Mouse (Mus musculus) ovary, postnatal 14 days (tissue): Measurements from ENCODE around the gene Zfp784.
"Not testable (repeated sequence)": the region's sequence is repeated elsewhere in the genome, so short reads cannot be mapped to it uniquely, and the experiment has no call there.

ENCODE experiments used
- DNase-seq: peaks from one replicate; pipeline ENCODE4 v3.0.0; 2022; ENCODE audit warnings: low spot score

Gene Zfp784

DNA sequence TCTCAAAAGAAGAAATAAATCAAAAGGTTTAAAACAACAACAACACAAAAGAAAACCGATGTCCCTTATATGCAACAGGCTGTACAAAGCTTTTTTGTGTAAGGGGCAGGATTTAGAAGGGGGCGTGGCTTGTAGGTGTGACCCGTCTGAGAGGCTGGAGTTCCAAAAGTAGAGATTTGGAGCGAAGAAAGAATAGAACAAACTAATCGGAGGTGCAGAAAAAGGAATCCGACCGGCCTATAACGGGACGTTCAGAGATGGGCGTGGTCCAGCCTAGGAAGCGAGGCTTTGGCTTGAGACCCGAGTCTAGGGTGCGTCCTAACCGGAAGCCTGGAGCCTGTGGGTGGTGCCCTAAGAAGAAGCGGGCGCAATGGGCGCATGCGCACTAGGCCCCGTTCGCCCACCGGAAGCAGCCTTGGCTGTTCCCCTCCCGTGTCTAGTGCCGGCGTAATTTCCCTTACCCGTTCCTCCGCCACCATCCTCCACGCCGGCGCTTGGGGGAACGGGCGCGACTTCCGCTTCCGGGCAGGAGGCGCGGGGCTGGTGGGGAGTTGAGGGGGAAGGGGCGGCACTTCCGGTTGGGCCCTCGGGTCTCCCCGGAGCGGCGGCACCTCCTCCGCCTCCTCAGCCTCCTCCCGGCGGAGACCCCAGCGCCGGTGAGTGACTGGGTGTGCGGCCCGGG, 18.1 kb downstream of the Zfp784 start, which contains the start of the genes Zfp865 and Ccdc106:
Gene Zfp865 (plus strand): TSS at position 377 of the 682 bp plus-strand sequence.
Gene Ccdc106 (plus strand): TSS at position 554 of the 682 bp plus-strand sequence.
- peak; percentile 96 for DNase-seq

- DNase-seq = not testable (repeated sequence)
Observed at GRCm38 (mm10) chr7:5019576-5019975, 18.7 kb downstream of the Zfp784 start.

GRCm38 (mm10) chr7:5017931-5018330, 20.3 kb downstream of the Zfp784 start:
- DNase-seq = no peak

GRCm38 (mm10) chr7:5017352-5017751, 20.9 kb downstream of the Zfp784 start:
- DNase-seq = no peak

GRCm38 (mm10) chr7:5016920-5017319, 21.3 kb downstream of the Zfp784 start:
- no peak for DNase-seq

GRCm38 (mm10) chr7:5016057-5016456, 22.2 kb downstream of the Zfp784 start:
- no peak for DNase-seq

- DNase-seq = peak; percentile 86
Observed at GRCm38 (mm10) chr7:5015118-5016001, 22.9 kb downstream of the Zfp784 start, which contains the start of gene Gm44973. Gene Gm44973, plus strand, starts transcription at chr7:5015496.

- peak; percentile 97 for DNase-seq
Observed at GRCm38 (mm10) chr7:5014251-5015117, 23.8 kb downstream of the Zfp784 start, which contains the start of the genes Zfp524 and Fiz1. Gene Zfp524, plus strand, starts transcription at chr7:5014415. Gene Fiz1, minus strand, starts transcription at chr7:5014697.

DNA sequence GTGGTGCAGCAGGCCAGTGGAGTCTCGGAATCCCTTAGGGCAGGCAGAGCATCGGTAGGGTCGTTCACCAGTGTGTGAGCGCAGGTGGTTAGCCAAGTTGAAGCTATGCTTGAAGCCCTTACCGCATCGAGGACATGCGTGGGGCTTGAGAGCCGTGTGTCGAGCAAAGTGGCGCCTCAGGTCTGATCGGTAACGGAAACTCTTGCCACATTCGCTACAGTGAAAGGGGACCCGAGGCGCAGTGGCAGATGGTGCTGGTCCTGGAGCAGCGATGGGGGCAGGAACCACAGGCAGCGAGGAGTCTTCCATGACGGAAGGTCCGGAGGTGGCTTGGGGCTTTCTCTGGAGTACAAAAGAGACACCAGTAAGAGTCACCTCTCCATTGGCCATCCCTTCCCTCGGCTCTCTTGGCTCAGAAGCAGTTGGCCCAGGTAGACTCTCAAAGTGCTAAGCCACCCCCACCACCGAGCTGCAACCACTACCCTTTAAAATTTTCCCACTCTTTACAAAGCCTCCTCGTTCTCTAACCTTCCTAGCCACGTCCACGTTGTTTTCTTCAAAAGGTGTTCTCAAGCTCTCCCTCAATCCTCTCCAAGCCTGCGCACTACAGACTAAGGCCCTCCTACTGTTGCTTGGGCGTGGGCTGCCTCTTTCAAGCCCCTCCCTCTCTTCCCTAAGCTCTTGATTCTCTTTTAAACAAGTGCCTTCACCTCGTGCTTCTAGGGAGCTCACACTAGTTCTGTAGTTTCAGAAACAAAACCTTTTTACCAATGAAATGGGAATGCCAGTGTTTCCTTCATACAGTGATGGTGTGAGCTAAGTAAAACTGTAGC, 25.3 kb downstream of the Zfp784 start:
- no peak for DNase-seq

DNA sequence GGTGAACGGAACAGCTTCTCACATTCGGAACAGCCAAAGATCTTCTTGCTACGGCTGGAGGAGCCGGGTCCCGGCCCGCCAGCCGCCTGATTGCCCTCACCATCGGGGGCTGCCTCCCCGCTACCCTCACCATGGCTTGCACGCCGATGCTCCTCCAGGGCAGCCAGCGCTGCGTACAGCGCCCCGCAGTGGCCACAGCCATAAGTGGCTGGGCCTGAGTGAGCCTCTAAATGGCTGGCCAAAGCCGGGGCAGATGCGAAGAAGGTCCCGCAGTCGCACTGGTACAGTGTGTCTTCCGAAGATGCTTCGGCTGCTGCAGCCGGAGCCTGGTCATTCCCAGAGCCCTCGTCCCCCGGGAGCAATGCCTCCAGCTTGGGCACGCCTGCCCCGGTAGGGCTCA, 30.0 kb downstream of the Zfp784 start:
- no peak for DNase-seq

- not testable (repeated sequence) for DNase-seq
Observed at GRCm38 (mm10) chr7:5002876-5003275, 35.4 kb downstream of the Zfp784 start.

GRCm38 (mm10) chr7:4999876-5000275, 38.4 kb downstream of the Zfp784 start:
- no peak for DNase-seq

GRCm38 (mm10) chr7:4996934-4997333, 41.3 kb downstream of the Zfp784 start:
- no peak for DNase-seq

GRCm38 (mm10) chr7:4996003-4996895, 42.0 kb downstream of the Zfp784 start, which contains the start of gene Zfp579:
Gene Zfp579, minus strand, starts transcription at chr7:4996158.
- DNase-seq = peak; percentile 97

DNA sequence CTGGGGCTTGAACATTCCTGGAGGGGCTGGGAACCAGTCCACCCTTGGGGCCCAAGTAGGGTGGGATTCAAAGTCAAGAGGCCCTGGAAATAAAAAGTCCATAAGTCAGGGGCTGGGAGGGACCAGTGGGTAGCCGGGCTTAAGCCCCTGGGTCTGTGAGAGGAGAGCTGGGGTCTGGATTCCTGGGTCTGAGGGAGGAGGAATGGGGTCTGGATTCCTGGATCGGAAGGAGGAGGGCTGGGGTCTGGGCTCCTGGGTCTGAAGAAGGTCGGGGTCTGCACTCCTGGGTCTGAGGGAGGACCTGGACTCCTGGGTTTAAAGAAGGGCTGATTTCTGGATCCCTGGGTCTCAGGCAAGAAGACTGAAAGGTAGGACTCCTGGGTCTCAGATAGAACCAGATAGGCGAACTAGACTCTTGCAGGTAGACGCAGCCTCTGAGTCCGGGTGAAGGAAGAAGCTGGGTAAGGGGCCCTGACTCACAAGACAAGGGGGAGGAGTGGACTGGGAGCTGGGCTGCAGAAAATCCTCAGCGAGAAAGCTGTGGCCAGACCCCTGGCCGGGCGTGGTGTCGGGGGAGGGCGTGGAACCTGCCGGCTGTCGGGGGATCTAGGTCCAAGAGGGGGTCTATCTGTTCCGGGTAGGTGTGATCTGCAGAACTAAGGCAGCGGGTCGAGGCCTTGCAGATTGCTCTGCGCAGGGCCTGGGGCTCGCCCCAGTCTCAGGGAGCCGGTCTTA, 42.8 kb downstream of the Zfp784 start:
- DNase-seq = no peak

GRCm38 (mm10) chr7:4993999-4994788, 44.1 kb downstream of the Zfp784 start:
- no peak for DNase-seq

DNA sequence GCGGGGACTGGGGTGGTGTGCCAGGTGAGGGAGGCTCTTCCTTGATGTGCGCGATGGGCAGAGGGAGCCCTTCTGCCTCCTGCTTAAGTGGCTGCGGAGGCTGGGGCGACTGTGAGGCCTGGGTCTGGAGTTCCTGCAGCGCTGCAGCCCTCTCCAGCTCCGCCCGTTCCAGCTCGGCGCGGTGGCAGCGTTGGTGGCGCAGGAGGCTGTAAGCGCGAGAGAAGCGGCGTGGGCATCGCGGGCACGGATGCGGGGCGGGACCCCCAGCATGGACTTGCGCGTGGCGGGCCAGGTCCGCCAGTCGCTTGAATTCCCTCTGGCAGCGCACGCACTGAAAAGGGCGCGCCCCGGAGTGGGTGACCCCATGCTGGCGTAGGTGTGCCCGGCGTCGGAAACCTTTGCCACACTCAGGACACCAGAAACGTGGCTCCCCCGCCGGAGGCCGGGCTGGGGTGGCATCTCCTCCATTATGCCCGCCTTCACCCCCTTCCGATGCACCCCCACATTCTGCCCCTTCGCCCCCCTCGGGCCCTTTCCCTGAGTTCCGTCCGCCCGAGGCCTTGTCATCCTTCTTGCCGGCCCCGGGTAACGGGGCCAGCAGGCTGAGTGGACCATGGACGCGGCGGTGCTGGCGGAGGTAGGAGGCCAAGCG, 44.8 kb downstream of the Zfp784 start:
- DNase-seq = no peak

- DNase-seq = no peak
Observed at GRCm38 (mm10) chr7:4988250-4988649, 50.0 kb downstream of the Zfp784 start.
